Mouse (Mus musculus) heart, adult 2 months (tissue): ENCODE data around the gene Rnf34.

Source experiments
- CTCF ChIP-seq: fragments of 200-600 bp; IDR thresholded peaks from 2 replicates; pipeline ENCODE4 v1.8.1; 2022; ENCODE audit warnings: antibody characterized with exemption, mild to moderate bottlenecking, moderate library complexity
- POLR2A ChIP-seq: fragments of 200-500 bp; IDR thresholded peaks from 2 replicates; pipeline ENCODE4 v1.6.1; 2011; ENCODE audit warnings: mild to moderate bottlenecking, low read depth, low read length, control low read depth; ENCODE audit not compliant: insufficient read depth

DNA sequence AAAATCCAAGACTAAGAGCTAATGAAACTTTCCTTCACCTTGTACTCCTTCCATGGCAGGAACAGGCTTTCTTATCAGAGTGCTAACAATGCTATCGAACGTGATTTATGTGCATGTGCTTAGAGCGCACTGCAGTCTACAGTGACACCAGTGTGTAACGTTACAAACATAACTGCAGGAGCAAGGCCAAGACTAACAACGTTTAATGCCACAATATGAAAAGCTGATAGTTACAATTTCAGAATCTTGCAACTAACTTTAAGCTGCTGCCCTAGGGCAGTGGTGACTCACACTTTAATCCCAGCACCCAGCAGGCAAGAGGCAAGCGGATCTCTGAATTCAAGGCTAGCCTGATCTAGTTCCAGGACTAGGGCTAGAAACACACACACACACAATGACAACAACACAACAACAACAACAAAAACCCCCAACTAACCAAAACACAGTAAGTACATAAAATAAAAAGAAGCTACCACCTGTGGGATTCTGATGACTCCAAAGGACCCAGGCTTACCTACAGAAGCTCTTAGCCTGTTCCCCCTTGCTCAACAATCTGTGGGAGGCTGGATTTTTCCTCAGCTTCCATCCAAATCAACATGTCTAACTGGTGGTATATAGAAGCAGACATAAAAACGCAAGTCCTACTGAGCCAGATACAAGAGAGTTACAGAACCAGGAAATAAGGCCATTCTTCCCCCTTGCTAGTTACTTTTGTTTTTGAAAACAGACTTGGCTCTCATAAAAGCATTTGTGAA lies 34.9 kb downstream of the Rnf34 start:
- no peak for TF ChIP-seq CTCF
- no peak for TF ChIP-seq POLR2A
